Mouse (Mus musculus) liver, adult 2 months (tissue): ENCODE measurements around the gene Klf9. TPM values are rescaled to one million over a fixed set of nuclear protein-coding genes. Genes with fewer than 3 reads are reported as not detected.

Experiments used
- DNase-seq: peaks from one replicate; pipeline ENCODE4 v3.0.0-alpha.2; 2011; ENCODE audit warnings: low read depth, low spot score; ENCODE audit errors: extremely low read depth
- H3K27ac ChIP-seq: fragments of 200-500 bp; replicated peaks from 2 replicates; pipeline ENCODE4 v1.5.1; 2012; ENCODE audit warnings: low read depth, mild to moderate bottlenecking, control low read depth, inconsistent platforms, low read length; ENCODE audit not compliant: insufficient read depth
- H3K27me3 ChIP-seq: fragments of 200-500 bp; 2 replicates; pipeline ENCODE4 v1.6.1; 2012; ENCODE audit warnings: mild to moderate bottlenecking, moderate library complexity, low read length, inconsistent platforms; ENCODE audit not compliant: control insufficient read depth, insufficient read depth
- H3K36me3 ChIP-seq: fragments of 200-500 bp; 2 replicates; pipeline ENCODE4 v1.6.1; 2012; ENCODE audit warnings: low read length, inconsistent platforms; ENCODE audit not compliant: control insufficient read depth, insufficient read depth
- H3K4me1 ChIP-seq: fragments of 200-500 bp; 2 replicates; pipeline ENCODE4 v1.6.1; 2011; ENCODE audit warnings: low read length; ENCODE audit not compliant: control insufficient read depth, insufficient read depth
- H3K4me3 ChIP-seq: fragments of 200-500 bp; 2 replicates; pipeline ENCODE4 v1.5.1; 2011; ENCODE audit warnings: low read depth, mild to moderate bottlenecking, control low read depth, low read length, moderate library complexity; ENCODE audit not compliant: insufficient read depth
- H3K79me2 ChIP-seq: fragments of 200-500 bp; 2 replicates; pipeline ENCODE4 v1.6.1; 2012; ENCODE audit warnings: inconsistent platforms, mild to moderate bottlenecking, low read length, moderate library complexity; ENCODE audit not compliant: control insufficient read depth, insufficient read depth
- H3K9ac ChIP-seq: fragments of 200-500 bp; 2 replicates; pipeline ENCODE4 v1.6.1; 2012; ENCODE audit warnings: low read depth, mild to moderate bottlenecking, control low read depth, inconsistent platforms, low read length
- CTCF ChIP-seq: fragments of 200-500 bp; IDR thresholded peaks from 2 replicates; pipeline ENCODE4 v1.5.1; 2011; ENCODE audit warnings: low read depth, low read length, control low read depth
- POLR2A ChIP-seq: fragments of 200-500 bp; IDR thresholded peaks from 2 replicates; pipeline ENCODE4 v1.6.1; 2011; ENCODE audit warnings: low read length, control low read depth; ENCODE audit not compliant: insufficient read depth; ENCODE audit errors: extremely low read depth
- WGBS: fragments of 180-500 bp; shearing (Covaris S2); methylation state at CpG from one replicate; pipeline ENCODE4 v1.1.7; 2018; 5-methylcytosine and 5-hydroxymethylcytosine counted together
- polyA plus RNA-seq: library from polyadenylated mRNA; depleted of rRNA; stranded (reverse); fragments of >200 nt; gene quantifications from 2 replicates; pipeline ENCODE4 v1.2.3, GENCODE M21; 2012
- total RNA-seq: library from RNA; depleted of rRNA; stranded (reverse); fragments of >200 nt; gene quantifications from 2 replicates; pipeline ENCODE4 v1.2.3, GENCODE M21; 2014

Klf9 gene
- total and polyA plus RNA-seq, 2 experiments: 32.7 to 75.0 TPM

GRCm38 (mm10) chr19:23171136-23171535, 30.1 kb downstream of the Klf9 start:
- Histone ChIP-seq H3K27me3 (no peaks in the 10 kb centered on the region), H3K36me3 (peaks cover 20% of the 10 kb centered on the region), H3K27ac (no peak overlapping the region), H3K4me3 (no peak overlapping the region), H3K79me2 (no peaks in the 10 kb centered on the region), H3K4me1 (no peaks in the 10 kb centered on the region; the same call in 1 of the 2 replicates), H3K9ac (no peak overlapping the region)
- DNase-seq: no peak
- TF ChIP-seq POLR2A: no peak
- no peak for TF ChIP-seq CTCF
- 100% methylated on average over 2 of the region's 2 CpGs for WGBS

DNA sequence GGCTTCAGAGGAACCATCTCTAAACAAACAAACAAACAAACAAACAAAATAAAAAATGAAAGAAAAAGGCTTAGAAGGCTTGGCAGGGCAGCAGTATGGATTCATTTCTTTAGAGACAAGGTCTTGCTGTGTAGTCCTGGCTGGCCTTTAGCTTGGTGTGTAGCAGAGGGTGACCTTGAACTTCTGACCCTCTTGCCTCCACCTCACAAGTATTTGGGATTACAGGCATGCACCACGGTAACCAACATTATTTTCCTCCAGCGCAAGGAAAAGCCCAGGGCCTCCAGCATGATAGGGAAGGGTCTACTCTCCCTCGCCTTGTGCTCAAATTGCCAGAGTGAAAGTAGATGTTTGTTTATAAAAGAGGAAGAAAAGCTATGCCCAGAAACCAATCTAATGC, 34.1 kb downstream of the Klf9 start:
- no peak overlapping the region for H3K9ac ChIP-seq
- no peaks in the 10 kb centered on the region for H3K79me2 ChIP-seq
- H3K4me3 ChIP-seq: no peak overlapping the region
- DNase-seq: no peak
- H3K36me3 ChIP-seq: no peaks in the 10 kb centered on the region
- no peaks in the 10 kb centered on the region for H3K27me3 ChIP-seq
- H3K4me1 ChIP-seq: no peaks in the 10 kb centered on the region
- WGBS: 71% methylated on average over 3 of the region's 3 CpGs
- no peak overlapping the region for H3K27ac ChIP-seq
- TF ChIP-seq POLR2A (no peak), CTCF (no peak)

DNA sequence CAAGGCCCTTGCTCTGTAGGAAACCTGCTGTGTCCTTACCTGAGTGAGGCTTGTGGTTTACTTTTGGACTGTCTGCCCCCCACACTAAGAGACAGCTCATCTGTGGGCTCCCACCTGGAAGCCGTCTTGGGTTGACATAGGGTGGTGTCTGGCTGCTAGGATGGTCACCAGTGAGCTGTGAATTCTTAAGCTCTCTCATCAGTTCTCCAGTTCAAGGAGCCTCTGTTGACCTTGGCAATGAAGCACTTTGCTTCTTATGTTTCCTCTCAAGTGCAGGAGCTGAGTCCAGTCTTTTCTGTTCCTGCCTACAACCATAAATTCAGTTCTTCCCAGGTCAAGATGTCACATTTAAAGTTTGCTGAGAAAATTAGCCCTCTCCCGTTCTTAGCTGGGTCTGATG, 34.5 kb downstream of the Klf9 start:
- H3K9ac ChIP-seq: no peak overlapping the region
- no peaks in the 10 kb centered on the region for H3K27me3 ChIP-seq
- H3K27ac ChIP-seq: no peak overlapping the region
- WGBS: 85% methylated on average over 2 of the region's 2 CpGs
- no peaks in the 10 kb centered on the region for H3K36me3 ChIP-seq
- DNase-seq: no peak
- H3K79me2 ChIP-seq: no peaks in the 10 kb centered on the region
- no peak overlapping the region for H3K4me3 ChIP-seq
- TF ChIP-seq POLR2A (no peak), CTCF (no peak)
- H3K4me1 ChIP-seq: no peaks in the 10 kb centered on the region

DNA sequence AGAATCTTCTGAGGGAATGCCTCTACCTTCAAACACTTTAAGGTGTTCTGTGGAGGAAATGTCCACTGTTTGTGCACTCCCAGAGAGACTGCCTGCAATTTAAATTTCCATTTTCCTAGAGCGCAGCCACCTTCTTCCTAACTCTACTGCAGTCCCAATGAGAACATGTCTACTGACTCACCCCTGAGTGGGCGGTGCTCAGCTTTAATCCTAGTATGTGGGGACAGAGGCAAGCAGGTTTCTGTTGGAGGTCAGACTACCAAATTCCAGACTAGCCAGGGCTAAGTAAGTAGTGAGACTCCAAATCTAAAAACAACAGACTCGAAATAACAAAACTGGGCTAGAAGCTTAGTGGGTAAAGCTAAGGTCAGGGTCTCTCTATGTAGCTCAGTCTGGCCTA, 37.5 kb downstream of the Klf9 start:
- Histone ChIP-seq H3K27me3 (no peaks in the 10 kb centered on the region), H3K9ac (no peak overlapping the region)
- no peak for TF ChIP-seq CTCF
- no peak for TF ChIP-seq POLR2A

GRCm38 (mm10) chr19:23183493-23183892, 42.5 kb downstream of the Klf9 start:
- no peaks in the 10 kb centered on the region for H3K27me3 ChIP-seq
- H3K4me1 ChIP-seq: no peaks in the 10 kb centered on the region; the same call in 1 of the 2 replicates
- TF ChIP-seq CTCF: no peak
- TF ChIP-seq POLR2A: no peak
- H3K4me3 ChIP-seq: no peak overlapping the region
- 97% methylated on average over 4 of the region's 4 CpGs for WGBS
- H3K79me2 ChIP-seq: no peaks in the 10 kb centered on the region
- no peak for DNase-seq
- H3K36me3 ChIP-seq: no peaks in the 10 kb centered on the region
- H3K27ac ChIP-seq: no peak overlapping the region
- no peak overlapping the region for H3K9ac ChIP-seq

More for the DNA sequence above, 37.5 kb downstream of the Klf9 start:
- Histone ChIP-seq H3K27ac (no peak overlapping the region), H3K4me3 (no peak overlapping the region), H3K4me1 (no peaks in the 10 kb centered on the region), H3K79me2 (no peaks in the 10 kb centered on the region), H3K36me3 (no peaks in the 10 kb centered on the region)
- 94% methylated on average over 3 of the region's 3 CpGs for WGBS
- no peak for DNase-seq

DNA sequence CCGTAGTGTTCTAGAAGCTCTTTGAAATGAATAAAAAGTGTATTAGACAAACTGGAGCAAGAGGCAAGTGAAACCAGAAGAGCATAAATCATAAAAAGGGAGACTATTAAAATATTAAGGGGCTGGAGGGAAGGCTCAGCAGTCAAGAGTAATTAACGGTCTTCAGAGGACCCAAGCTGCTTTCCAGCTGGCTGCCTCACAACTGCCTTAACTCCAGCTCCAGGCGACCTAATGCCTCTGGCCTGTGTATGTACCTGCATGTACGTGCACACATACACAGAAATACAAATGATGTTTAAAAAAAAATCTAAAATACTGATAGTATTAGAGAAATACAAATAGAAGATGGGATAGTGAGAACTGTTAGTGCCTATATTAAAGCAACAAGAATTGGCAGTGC, 43.0 kb downstream of the Klf9 start:
- 97% methylated on average over 4 of the region's 4 CpGs for WGBS
- no peaks in the 10 kb centered on the region for H3K27me3 ChIP-seq
- no peak overlapping the region for H3K9ac ChIP-seq
- no peak overlapping the region for H3K4me3 ChIP-seq
- no peak for TF ChIP-seq CTCF
- no peak for TF ChIP-seq POLR2A
- no peak overlapping the region for H3K27ac ChIP-seq
- no peaks in the 10 kb centered on the region for H3K79me2 ChIP-seq
- no peaks in the 10 kb centered on the region for H3K36me3 ChIP-seq
- DNase-seq: no peak
- no peaks in the 10 kb centered on the region; the same call in 1 of the 2 replicates for H3K4me1 ChIP-seq

DNA sequence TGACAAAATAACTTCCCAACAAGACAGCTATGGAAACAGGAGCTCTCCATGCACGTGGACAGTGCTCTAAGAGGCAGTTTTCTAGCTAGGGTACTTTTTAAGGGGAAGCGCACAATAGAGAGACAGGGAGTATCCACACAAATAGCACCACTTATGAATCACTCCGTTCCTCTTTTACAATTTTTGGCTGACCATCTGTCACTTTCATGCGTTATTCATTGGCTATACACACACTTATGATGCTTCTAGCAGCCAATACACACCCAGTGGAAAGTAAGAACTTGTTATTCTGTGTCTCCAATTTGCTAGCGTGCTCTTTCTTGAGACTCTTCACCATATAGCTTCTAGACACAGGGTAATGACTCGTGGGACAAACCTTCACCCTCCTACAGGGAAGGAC, 46.7 kb downstream of the Klf9 start:
- Histone ChIP-seq H3K9ac (no peak overlapping the region), H3K4me3 (no peak overlapping the region), H3K27ac (no peak overlapping the region), H3K79me2 (no peaks in the 10 kb centered on the region), H3K36me3 (no peaks in the 10 kb centered on the region), H3K4me1 (no peaks in the 10 kb centered on the region; the same call in 1 of the 2 replicates), H3K27me3 (no peaks in the 10 kb centered on the region)
- no peak for DNase-seq
- TF ChIP-seq POLR2A (no peak), CTCF (no peak)
- WGBS: 97% methylated on average over 6 of the region's 6 CpGs
